Mouse (Mus musculus) sigmoid colon, adult 10 weeks (tissue): ENCODE results near the gene Palm. TPM values are rescaled to one million over a fixed set of nuclear protein-coding genes. Genes with fewer than 3 reads are reported as not detected.

ENCODE experiments used
- polyA plus RNA-seq: library from polyadenylated mRNA; stranded (reverse); fragments of 350-450 nt; fragmentation: Illumina TruSeq; extraction: RNeasy Lipid Tissue Mini Kit (QIAGEN cat#74804); gene quantifications from one replicate; pipeline ENCODE4 v1.2.3, GENCODE M21; 2014; ENCODE audit warnings: low read depth, low replicate concordance

Gene Palm
- polyA plus RNA-seq: 0.69 TPM

DNA sequence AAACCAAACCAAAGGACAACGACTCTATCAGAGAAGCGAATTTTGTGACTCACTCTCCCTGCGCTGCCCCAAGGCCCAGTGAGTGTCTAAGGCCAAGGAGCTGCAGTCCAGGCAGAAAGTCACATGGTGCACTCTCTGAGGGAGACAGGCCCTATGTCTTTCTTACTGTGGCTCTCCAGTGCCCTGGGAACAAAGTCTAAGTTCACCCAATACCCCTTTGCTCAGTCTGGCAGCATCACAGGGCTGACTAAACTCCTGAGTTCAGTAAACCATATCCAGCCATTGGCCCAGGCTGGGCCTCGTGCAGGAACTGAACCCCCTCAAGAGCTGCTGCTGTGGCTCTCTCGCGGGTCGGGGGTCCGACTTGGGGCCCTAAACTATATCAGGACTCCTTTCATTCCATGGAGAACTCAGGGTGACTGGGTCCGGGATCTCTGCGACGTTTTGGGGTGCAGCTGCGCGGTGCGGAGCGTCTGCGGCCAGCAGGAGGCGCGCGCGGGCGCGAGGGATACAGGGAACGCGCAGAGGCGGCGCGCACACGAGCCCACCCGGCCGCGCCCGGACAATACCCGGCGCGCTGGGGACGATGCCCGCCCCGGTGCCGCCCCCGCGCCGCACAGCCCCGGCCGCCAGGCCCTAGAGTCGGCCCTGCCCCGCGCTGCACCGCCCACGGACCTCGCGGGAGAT, at the start of gene Palm:
Palm (plus strand) TSS at position 522 of the 687 bp plus-strand sequence.

DNA sequence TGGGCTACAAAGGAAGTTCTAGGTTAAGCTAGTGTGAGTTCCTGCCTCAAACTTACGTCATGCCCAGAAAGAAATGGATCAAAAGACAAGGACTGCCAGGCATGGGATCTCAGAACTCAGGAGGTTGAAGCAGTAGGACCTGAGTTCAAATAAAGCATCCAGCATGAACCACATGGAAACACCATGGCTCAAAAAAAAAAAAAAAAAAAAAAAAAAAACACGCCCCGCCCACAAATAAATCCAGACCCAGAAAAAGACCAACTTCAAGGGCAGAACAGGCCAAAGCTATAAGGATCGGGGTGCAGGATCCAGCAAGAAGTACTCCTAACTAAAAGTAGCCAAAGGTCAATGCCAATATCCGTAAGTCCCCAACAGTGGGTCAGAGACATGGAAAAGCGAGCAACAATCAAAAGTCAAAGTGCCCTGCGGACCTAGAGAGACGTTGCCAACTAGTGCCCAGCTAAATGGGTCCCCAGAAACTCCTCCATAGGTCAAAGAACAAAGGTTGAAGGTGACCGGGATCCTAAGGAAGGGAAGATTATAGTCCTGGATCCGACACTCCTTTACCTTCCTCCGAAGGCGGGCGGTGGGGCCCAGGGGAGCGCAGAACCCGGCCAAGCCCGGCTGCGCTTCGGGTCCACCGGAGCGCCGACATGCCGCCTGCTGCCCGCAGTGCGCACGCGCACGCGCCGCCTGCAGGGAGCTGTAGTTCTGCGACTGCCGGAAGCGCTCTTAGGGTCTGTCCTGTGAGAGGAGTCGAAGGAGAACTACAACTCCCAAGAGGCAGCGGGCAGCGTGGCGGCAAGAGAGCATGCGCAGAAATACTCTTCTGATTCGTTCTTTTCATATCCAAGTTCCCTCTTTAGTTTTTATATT, 47.2 kb upstream of the Palm start, which contains the start of gene Polrmt:
Polrmt (minus strand) TSS at position 684 of the 876 bp plus-strand sequence.

DNA sequence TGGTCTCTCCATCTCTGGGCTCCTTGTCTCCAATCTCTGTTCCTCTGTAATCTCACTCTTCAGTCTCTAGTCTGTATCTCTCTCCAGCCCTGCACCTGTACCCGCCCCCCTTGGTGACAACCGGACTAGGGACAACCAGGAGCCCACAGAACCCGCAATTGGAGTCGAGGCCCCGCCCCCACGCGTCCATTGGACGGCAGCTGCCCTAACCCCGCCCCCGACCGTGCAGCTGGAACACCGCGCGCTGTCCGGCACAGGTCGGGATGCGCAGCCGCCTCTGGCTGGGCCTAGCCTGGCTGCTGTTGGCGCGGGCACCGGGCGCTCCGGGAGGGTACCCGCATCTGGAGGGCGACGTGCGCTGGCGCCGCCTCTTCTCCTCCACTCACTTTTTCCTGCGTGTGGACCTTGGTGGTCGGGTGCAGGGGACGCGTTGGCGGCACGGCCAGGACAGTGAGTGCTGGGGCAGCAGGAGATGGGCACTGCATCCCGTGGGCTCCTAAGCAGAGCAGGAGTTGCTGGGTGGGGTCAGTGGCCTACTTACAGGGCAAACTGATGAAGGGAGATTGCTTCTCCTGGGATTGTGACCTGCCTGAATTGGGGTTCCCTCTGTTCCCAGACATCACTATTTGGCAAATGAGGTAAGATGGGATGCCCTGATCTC, 38.4 kb upstream of the Palm start, which contains the start of gene Fgf22:
Fgf22 (plus strand) TSS at position 221 of the 661 bp plus-strand sequence.

DNA sequence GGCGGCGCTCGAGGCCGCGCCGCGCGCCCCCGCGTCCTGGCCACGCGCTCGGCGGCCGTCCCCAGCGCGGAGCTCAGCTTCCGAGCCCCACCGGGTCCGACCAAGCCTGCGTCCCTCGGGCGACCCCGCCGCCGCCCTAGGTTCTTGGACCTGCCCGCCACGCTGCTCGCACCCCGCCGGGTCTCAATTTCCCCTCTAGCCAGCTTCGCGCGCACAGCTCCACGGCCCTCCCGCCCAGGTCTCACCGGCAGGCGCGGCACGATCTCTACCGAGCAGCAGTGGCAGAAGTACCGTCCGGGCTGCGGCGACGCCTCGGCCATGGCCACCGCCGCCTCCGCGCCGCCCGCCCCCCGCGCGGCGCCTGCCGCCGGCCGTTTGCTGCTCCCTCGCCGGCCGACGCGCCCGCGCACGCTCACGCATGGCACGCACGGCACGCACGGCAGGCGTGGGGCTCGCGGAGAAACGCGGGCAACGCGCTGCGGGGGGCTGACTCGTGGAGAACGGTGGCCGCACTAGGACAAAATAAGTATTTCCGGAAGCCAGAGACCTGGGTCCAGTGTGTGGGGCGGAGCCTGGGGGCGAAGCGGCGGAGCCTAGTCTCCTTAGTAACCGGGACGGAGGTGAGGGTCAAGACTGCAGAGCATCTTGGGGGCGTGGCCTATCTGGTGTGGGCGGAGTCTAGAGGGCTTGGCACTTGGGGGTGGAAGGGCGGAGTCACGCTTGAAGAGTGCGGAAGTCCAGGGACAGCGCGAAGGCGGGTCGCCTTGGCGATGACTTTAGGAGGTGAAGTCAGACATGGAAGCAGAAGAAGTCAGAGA, 26.7 kb upstream of the Palm start, which contains the start of gene Rnf126:
Rnf126 (minus strand) TSS at position 445 of the 818 bp plus-strand sequence.

GRCm38 (mm10) chr10:79777103-79777531, 16.3 kb upstream of the Palm start, which contains the start of gene Fstl3:
Fstl3 (plus strand) TSS chr10:79777272.

DNA sequence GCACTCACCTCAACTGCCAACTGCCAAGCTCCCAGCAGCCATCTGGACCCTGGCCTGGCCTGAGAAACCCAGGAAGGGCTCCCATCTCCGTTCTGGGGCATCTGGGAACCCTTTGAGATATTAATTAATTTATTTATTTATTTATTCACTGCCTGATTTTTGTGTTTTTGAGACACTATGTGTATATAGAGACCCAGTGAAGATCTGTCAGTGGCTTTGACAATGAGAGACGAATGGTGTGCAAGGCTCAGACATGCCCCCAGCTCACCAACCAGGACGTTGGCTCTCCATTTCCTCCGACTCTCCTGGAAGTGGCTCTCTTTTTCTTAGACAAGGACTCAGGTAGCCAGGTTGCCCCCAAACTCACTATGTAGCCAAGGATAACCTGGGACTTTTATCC, 2.5 kb upstream of the Palm start, which contains the start of gene Prss57:
Prss57 (minus strand) TSS at position 101 of the 400 bp plus-strand sequence.

GRCm38 (mm10) chr10:79820782-79821181, 27.4 kb downstream of the Palm start, which contains the start of gene Misp:
Misp (plus strand) TSS chr10:79820989.

GRCm38 (mm10) chr10:79853860-79854795, 60.8 kb downstream of the Palm start, which contains the start of gene Ptbp1:
Ptbp1 (plus strand) TSS chr10:79854427.

Other genes starting within 250 kb of the Palm start
- gene Mier2, start 238.4 kb upstream of the Palm start, polyA plus RNA-seq: not detected
- not detected for gene Theg, start 206.2 kb upstream of the Palm start, polyA plus RNA-seq
- 0.16 TPM for gene C2cd4c, start 179.5 kb upstream of the Palm start, polyA plus RNA-seq
- gene Shc2, start 155.7 kb upstream of the Palm start, polyA plus RNA-seq: 1.5 TPM
- not detected for gene Odf3l2, start 147.8 kb upstream of the Palm start, polyA plus RNA-seq
- gene Madcam1, start 129.0 kb upstream of the Palm start, polyA plus RNA-seq: not detected
- gene Tpgs1, start 124.2 kb upstream of the Palm start, polyA plus RNA-seq: not detected
- not detected for gene Cdc34, start 111.4 kb upstream of the Palm start, polyA plus RNA-seq
- gene Gzmm, start 104.6 kb upstream of the Palm start, polyA plus RNA-seq: not detected
- gene Bsg, start 89.1 kb upstream of the Palm start, polyA plus RNA-seq: 376 TPM
- 0.22 TPM for gene Hcn2, start 76.9 kb upstream of the Palm start, polyA plus RNA-seq
- gene Polrmt, start 47.0 kb upstream of the Palm start, polyA plus RNA-seq: 0.82 TPM
- gene Fgf22, start 38.5 kb upstream of the Palm start, polyA plus RNA-seq: not detected
- 0.73 TPM for gene Rnf126, start 26.6 kb upstream of the Palm start, polyA plus RNA-seq
- 2.5 TPM for gene Fstl3, start 16.3 kb upstream of the Palm start, polyA plus RNA-seq
- not detected for gene Prss57, start 2.6 kb upstream of the Palm start, polyA plus RNA-seq
- 12.8 TPM for gene Misp, start 27.4 kb downstream of the Palm start, polyA plus RNA-seq
- 91.3 TPM for gene Ptbp1, start 60.9 kb downstream of the Palm start, polyA plus RNA-seq
- not detected for gene Prtn3, start 80.9 kb downstream of the Palm start, polyA plus RNA-seq
- not detected for gene Plppr3, start 81.1 kb downstream of the Palm start, polyA plus RNA-seq
- not detected for gene Elane, start 92.7 kb downstream of the Palm start, polyA plus RNA-seq
- 0.88 TPM for gene Cfd, start 97.3 kb downstream of the Palm start, polyA plus RNA-seq
- 0.19 TPM for gene Med16, start 115.4 kb downstream of the Palm start, polyA plus RNA-seq
- not detected for gene Gm26602, start 117.3 kb downstream of the Palm start, polyA plus RNA-seq
- gene Kiss1r, start 123.4 kb downstream of the Palm start, polyA plus RNA-seq: 0.35 TPM
- gene R3hdm4, start 127.6 kb downstream of the Palm start, polyA plus RNA-seq: 21.3 TPM
- gene Arid3a, start 133.5 kb downstream of the Palm start, polyA plus RNA-seq: 2.5 TPM
- 0.79 TPM for gene Wdr18, start 166.6 kb downstream of the Palm start, polyA plus RNA-seq
- gene Grin3b, start 177.1 kb downstream of the Palm start, polyA plus RNA-seq: not detected
- gene Tmem259, start 190.8 kb downstream of the Palm start, polyA plus RNA-seq: 0.22 TPM
- 4.2 TPM for gene Cnn2, start 195.0 kb downstream of the Palm start, polyA plus RNA-seq
- gene Abca7, start 202.9 kb downstream of the Palm start, polyA plus RNA-seq: 0.41 TPM
- gene Arhgap45, start 223.1 kb downstream of the Palm start, polyA plus RNA-seq: not detected
- gene Polr2e, start 246.2 kb downstream of the Palm start, polyA plus RNA-seq: 0.63 TPM